Mouse (Mus musculus) G1E-ER4 (cell line): ENCODE measurements around the gene Magi2. TPM values are rescaled to one million over a fixed set of nuclear protein-coding genes. Genes with fewer than 3 reads are reported as not detected.

ENCODE experiments used
- GATA1 ChIP-seq: IDR thresholded peaks from one replicate; pipeline ENCODE4 v1.8.0; 2012; ENCODE audit warnings: low read length, inconsistent platforms
- polyA plus RNA-seq: library from polyadenylated mRNA; stranded (reverse); fragments of >175 nt; gene quantifications from 2 replicates; pipeline ENCODE4 v1.2.3, GENCODE M21; 2012

Gene Magi2
- polyA plus RNA-seq, 1 experiment = 0.94 TPM

GRCm38 (mm10) chr5:20285080-20285840, 1058.4 kb downstream of the Magi2 start:
- no peak for TF ChIP-seq GATA1

GRCm38 (mm10) chr5:20294521-20294920, 1067.7 kb downstream of the Magi2 start:
- TF ChIP-seq GATA1 = no peak

- TF ChIP-seq GATA1 = no peak
Observed at GRCm38 (mm10) chr5:20299816-20300215, 1073.0 kb downstream of the Magi2 start.

- TF ChIP-seq GATA1 = no peak
Observed at GRCm38 (mm10) chr5:20303056-20303965, 1076.5 kb downstream of the Magi2 start.

GRCm38 (mm10) chr5:20320970-20321369, 1094.1 kb downstream of the Magi2 start:
- no peak for TF ChIP-seq GATA1

- no peak for TF ChIP-seq GATA1
Observed at GRCm38 (mm10) chr5:20325290-20325689, 1098.5 kb downstream of the Magi2 start.

GRCm38 (mm10) chr5:20328901-20329300, 1102.1 kb downstream of the Magi2 start:
- TF ChIP-seq GATA1 = no peak

- TF ChIP-seq GATA1 = no peak
Observed at GRCm38 (mm10) chr5:20330025-20330424, 1103.2 kb downstream of the Magi2 start.

GRCm38 (mm10) chr5:20332574-20332973, 1105.7 kb downstream of the Magi2 start:
- TF ChIP-seq GATA1 = no peak

GRCm38 (mm10) chr5:20334549-20334948, 1107.7 kb downstream of the Magi2 start:
- no peak for TF ChIP-seq GATA1

GRCm38 (mm10) chr5:20352941-20353340, 1126.1 kb downstream of the Magi2 start:
- no peak for TF ChIP-seq GATA1

- no peak for TF ChIP-seq GATA1
Observed at GRCm38 (mm10) chr5:20358437-20358836, 1131.6 kb downstream of the Magi2 start.

- no peak for TF ChIP-seq GATA1
Observed at GRCm38 (mm10) chr5:20359021-20359420, 1132.2 kb downstream of the Magi2 start.

- TF ChIP-seq GATA1 = no peak
Observed at GRCm38 (mm10) chr5:20362154-20362553, 1135.3 kb downstream of the Magi2 start.

- TF ChIP-seq GATA1 = no peak
Observed at GRCm38 (mm10) chr5:20363216-20363615, 1136.4 kb downstream of the Magi2 start.

- TF ChIP-seq GATA1 = no peak
Observed at GRCm38 (mm10) chr5:20373586-20373985, 1146.8 kb downstream of the Magi2 start.
